Mouse (Mus musculus) neural tube, postnatal 0 days (tissue): ENCODE results near the gene Aplp2. TPM values are rescaled to one million over a fixed set of nuclear protein-coding genes. Genes with fewer than 3 reads are reported as not detected.

ENCODE experiments used
- polyA plus RNA-seq: library from polyadenylated mRNA; unstranded; fragments of >200 nt; fragmentation: Nextera tagmentation; extraction: Ambion mirVana; gene quantifications from 2 replicates; pipeline ENCODE4 v1.2.1, GENCODE M21; 2015

Aplp2 gene
- polyA plus RNA-seq = 503 and 517 TPM in 2 replicates

GRCm38 (mm10) chr9:31211690-31212499 lies at the start of gene Aplp2:
Aplp2 (minus strand) TSS chr9:31211815.

GRCm38 (mm10) chr9:31131205-31131968 lies 80.2 kb downstream of the Aplp2 start, which contains the start of gene St14:
St14 (minus strand) TSS chr9:31131853.

Other genes with a start within 250 kb of the Aplp2 start
- gene Zbtb44, start 181.2 kb downstream of the Aplp2 start, polyA plus RNA-seq = 4.1 and 4.2 TPM in 2 replicates
- 0.70 and 0.85 TPM in 2 replicates for gene St14, start 80.0 kb downstream of the Aplp2 start, polyA plus RNA-seq
- gene Prdm10, start 68.7 kb upstream of the Aplp2 start, polyA plus RNA-seq = 3.4 and 4.7 TPM in 2 replicates
- gene Nfrkb, start 174.4 kb upstream of the Aplp2 start, polyA plus RNA-seq = 18.6 and 19.1 TPM in 2 replicates